Mouse (Mus musculus): ENCODE results near the gene Rgs1.

- TF ChIP-seq CTCF (IDR thresholded peaks at IDR 0.05; ENCODE audit: low read depth) (no peak), EP300 (IDR thresholded peaks at IDR 0.05; ENCODE audit: low read depth) (no peak)
These were observed 48.5 kb downstream of the Rgs1 start for GRCm38 (mm10) chr1:144200496-144200895.

Measured in liver, postnatal 0 days (tissue).